Mouse (Mus musculus) lung, adult 2 months (tissue): ENCODE measurements around the gene Timm8b.

Experiments
- CTCF ChIP-seq: fragments of 200-500 bp; IDR thresholded peaks from 2 replicates; pipeline ENCODE4 v1.5.1; 2011; ENCODE audit warnings: mild to moderate bottlenecking, low read length, control low read depth; ENCODE audit not compliant: insufficient read depth
- POLR2A ChIP-seq: fragments of 200-500 bp; IDR thresholded peaks from 2 replicates; pipeline ENCODE4 v1.6.1; 2011; ENCODE audit warnings: low read depth, mild to moderate bottlenecking, control low read depth, low read length, borderline replicate concordance; ENCODE audit errors: extremely low read depth

DNA sequence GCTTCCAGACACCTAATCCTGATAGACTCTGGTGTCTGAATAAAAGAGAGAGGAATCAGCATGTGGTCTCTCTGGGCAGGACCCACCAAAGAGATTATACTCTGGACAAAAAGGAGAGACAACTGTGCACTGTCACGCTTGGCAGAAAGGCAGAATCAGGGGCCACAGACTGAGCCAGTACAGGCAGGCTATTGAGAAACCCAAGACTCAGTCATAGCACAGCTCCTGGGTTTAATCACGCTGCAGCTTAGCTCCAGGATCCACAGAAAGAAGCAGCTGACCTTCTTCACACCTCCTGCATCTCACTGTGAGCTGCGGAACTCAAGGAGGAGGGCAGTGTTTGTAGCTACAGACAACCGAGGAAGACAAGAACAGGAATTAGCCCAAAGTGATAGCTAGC, 23.3 kb upstream of the Timm8b start:
- no peak for TF ChIP-seq POLR2A
- no peak for TF ChIP-seq CTCF
